Mouse (Mus musculus): Measurements from ENCODE around the gene Eif4enif1.

GRCm38 (mm10) chr11:3232248-3232647 is 30.1 kb downstream of the Eif4enif1 start:
- TF ChIP-seq POLR2A (IDR thresholded peaks at IDR 0.05; ENCODE audit: insufficient read depth, low read depth, low read length) (no peak), CTCF (IDR thresholded peaks at IDR 0.05; ENCODE audit: insufficient read depth, low read depth, low read length) (no peak)
